Mouse (Mus musculus) liver (tissue): ENCODE results near the gene Rabgap1.
A peak's percentile ranks its signal among the peaks of the same experiment; 100 is the strongest.

Experiments
- DNase-seq: peaks from one replicate; pipeline ENCODE4 v3.0.0-alpha.2; 2020; ENCODE audit warnings: mixed read lengths

Rabgap1 gene

DNA sequence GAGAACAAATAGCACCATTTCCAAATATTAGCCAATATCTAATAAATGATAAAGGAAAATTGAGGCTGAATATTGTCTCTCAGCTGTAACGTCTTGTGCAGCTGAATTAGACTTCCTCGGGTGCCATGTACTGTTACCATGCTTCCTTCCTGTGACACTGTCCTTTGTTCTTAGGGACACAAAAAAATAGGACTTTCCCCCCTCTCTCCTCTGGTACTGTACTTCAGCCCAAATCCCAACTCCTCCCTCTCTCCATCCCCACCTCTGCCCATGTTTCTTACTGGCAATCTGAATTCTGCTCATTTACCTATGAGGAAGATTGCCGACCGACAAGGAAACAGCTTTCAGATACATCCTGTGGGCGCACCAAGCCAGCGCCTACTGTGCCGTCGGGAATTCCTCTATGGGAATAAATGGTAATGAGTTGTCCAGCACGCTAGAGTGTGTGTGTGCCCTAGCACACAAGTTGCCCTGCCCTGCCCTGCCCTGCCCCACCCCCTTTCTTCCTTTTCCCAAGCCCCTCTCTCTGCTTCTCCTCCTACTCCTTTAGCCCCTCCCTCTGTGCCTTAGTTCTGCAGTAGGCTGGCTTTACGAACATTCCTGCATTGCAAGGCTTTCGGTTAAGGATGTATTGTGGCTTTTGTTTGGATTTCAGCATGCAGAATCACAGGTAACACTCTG lies 73.1 kb downstream of the Rabgap1 start, which contains the start of gene Gpr21:
Gene Gpr21, plus strand, starts transcription at position 303 of the 681 bp plus-strand sequence.
- DNase-seq, result peak; percentile 18

DNA sequence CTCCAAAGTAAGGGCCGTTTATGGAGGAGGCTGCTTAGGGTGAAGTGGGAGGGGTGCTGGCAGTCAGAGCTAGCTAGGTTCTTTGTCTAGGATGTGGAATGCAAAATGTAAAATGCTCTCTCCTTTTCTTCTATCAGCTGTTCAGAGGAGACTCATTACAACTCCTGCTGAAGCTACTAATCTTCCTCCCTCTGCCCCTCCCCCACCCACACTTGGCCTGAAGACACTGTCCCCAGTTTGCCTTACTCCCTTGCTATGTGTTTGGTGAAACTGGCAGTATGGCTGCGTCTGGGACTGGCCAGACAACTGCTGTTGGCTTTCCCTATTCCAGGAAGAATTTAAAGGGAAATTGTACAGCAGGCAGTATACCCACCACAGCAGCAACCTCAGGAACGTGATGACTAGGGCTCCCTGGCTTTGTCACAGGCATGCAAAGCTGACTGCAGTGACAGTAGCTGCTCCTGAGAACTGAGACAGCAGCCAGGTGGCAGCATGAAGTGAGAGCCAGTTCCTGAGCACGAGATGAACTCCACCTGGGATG lies 73.9 kb downstream of the Rabgap1 start:
- no peak for DNase-seq

DNA sequence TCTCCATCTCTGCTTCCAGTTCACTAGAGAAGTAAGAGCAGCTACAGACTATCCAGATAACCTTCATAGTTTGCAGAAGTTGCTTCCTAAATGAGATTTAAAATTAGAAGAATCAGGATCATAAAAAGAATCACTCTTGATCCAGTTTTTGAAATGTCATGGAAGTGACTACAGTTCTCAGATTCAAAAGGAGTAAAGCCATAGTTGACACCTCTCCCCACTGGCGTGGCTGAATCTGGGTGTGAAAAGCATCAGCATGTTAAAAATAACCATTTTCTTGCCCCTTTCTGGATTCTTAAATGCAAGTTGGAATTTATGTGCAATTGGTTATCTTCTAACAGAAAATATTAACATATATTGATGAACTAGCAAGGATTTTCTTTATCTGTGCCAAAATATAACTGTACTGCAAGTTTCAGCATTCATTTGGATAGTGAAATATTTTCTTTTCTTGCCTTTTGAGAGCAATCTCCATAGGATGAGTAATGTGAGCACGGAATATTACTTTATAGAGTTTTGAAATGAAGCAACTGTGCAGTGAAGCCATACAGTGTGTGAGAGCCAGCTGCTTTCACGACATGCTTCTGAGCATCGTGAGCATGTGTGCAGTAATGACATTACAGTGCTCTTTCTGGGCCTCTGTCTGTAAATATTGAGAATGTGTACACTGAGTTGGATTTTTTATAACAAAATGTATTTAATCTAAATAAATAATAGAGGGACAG lies 75.6 kb downstream of the Rabgap1 start:
- no peak for DNase-seq

DNA sequence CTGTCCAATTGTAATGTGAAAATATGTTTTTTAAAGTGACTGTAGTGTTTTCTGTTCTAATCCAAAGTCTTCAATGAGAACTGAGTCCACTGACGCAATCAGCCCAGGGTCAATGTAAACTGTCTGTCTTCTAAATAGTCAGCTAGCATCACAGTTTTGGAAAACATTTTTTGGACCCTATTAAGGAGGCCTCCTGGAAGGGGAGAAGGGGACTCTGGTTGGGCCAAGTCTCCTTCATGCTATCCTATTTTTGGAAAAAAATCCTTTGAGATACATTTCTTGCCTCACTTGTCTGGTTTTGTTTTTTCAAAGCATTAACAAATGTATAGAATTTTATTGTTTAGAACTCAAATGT lies 76.2 kb downstream of the Rabgap1 start:
- no peak for DNase-seq

DNA sequence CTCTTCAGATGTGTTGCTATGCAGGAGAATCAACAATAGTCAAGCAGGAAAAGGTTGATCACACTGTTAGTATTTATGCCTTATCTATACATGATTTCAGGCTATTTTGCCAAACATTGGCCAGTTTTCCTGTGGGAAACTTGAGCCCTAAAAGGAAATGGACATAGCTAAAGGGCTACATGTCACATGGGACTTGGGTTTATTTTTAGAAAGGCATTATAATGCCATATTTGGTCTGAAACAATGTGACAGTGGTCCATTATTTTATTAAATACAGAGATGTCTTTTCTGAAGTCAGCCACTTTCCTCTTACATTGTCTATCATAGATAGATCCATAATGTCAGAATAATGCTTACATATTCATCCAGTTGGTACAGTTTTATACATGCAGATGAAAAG lies 84.5 kb downstream of the Rabgap1 start:
- DNase-seq, result no peak

DNA sequence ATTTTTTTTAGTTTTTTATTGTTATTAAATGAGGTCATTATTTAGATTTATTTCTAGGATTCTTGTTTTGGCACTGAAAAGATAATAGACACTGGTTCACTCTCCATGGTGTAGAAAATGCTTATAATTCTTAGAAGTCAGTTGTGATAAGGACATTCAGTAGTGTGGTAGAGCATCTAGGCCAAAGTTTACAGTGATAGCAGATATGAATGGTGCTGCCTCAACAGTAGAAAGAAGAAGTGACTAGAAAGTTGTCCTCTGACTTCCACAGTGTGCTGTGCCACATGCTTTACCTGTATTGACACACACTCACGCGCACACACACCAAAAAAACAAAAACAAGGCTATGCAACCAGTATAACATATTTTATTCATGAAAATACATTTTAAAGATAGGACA lies 86.3 kb downstream of the Rabgap1 start:
- no peak for DNase-seq

DNA sequence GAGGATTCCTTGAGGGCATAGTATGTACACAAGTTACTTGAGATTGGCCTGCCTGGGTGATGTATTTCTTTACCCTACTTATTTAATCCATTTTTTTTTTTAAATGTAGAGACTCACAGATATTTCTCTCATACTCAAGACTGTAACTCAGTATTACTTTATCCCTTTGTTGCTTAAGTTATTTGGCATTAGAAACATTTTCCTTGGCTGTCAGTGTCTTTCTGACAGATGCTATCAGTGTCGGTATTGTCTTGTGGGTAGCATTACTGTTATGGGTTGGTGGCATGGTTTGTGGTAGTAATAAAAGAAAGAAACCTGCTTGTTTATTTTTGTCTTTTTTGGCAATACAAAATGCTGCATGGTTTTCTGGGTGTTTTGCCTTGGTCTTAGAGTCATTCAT lies 87.7 kb downstream of the Rabgap1 start:
- DNase-seq, result no peak

DNA sequence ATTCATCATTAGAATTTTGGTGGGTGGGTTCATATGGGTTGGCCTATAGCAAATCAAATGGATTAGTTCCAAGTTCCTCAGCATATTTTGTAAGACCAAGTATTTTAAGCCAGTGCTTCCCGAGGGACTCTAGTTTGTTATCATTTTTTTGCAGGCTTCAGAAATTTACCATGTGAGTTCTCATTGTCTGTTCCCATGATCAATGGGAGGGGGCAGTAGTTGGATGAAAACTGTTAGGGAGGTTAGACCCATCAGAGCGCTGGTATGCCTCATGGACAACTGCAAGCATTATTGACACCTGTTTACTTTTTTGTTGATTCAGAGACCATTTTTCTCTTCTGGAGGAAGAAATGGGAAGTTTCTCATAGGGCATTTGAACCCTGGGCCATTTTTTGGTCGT lies 88.6 kb downstream of the Rabgap1 start:
- DNase-seq, result no peak

DNA sequence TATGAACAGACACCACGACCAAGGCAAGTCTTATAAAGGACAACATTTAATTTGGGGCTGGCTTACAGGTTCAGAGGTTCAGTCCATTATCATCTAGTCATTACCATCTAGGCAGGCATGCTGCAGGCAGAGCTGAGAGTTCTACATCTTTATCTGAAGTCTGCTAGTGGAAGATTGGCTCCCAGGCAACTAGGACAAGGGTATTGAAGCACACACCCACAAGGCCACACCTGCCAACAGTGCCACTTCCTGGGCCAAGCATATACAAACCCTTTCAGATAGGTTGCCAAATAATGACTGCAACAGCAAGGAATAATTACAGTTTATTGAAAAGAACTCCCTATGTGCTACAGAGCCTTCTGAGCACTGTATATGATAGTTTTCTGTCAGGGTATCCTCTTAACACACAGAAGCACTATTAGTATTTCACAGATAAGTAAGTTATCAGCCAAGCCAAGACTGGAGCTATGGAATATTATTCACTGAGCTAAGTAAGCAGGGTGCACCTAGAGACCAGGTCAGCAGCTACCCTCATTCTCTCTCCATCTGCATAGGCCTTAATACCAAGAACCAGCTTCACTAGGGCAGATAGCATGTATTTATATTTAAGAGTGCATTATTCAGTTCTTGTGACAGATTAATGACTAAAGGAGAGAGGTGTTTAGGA lies 106.4 kb downstream of the Rabgap1 start:
- DNase-seq, result peak; percentile 80

DNA sequence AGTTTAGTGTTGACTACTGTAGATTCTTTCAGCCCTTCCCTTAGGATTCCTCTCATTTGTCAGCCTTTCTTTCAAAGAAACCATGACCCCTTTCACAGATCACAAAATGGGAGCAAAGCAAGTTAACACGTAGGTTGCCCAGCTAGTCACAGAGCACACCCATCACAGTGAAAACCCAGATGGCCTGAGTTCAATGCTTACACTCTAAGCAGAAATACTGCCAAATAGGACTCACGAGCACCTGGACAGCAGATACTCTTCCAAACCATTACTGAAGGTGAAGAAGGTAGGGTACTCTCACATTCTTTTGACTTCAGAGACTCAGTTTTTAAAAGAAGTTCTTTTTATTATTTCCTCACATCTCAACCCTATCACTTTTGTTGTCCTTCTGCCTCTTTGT lies 113.3 kb downstream of the Rabgap1 start:
- no peak for DNase-seq

DNA sequence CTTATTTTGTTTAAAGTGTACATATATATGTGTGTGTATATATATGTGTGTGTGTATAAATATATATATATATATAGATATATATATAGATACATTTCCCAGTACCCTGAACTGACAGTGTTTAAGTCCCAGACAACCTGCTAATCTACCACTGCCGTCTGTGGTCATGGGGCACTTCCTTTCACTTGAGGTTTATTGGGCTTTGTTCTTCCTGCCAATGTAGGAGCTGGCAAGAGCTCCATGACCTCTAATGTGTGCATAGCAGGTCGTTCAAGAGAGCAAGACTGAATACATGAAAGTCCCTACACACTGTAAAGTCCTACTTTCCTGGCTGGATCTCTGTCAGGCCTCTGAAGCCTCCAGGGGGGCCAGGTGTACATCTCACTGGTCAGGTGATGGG lies 122.5 kb downstream of the Rabgap1 start:
- no peak for DNase-seq

DNA sequence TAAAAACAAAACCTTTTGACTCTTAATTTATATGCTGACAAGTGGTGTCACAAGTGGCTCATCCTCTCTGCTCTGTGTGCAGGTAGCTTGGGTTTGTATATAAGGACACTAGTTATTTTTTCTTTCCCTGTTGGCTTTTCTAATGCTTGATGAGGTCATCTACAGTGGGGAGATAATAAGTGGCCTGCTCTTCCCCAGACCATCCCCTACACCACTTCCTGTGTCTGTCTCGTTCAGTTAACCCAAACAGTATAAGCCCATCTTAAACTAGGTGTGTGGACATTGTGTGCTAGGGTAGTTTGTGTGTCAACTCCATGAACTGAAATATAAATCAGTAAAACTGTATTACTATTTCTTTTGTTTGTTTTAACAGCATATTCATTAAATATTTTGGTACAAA lies 123.0 kb downstream of the Rabgap1 start:
- no peak for DNase-seq

DNA sequence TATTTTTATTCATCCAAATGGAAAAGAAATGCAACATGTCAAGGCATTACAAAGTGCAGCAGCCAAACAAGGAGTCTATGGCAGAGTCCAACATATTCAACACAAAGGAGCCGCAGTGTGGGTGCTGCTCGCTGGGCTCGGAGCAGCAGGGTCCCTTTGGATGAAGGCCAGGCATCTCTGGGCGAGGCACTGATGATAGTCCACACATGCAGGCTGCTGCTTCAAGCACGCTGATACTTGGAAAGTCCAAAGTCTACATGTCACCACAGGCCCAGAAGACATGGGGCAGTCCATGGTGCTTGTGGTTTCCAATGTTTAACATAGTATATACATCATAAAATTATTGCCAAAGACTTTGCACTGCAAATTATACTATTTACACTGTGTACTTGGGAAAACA lies 126.8 kb downstream of the Rabgap1 start:
- no peak for DNase-seq

DNA sequence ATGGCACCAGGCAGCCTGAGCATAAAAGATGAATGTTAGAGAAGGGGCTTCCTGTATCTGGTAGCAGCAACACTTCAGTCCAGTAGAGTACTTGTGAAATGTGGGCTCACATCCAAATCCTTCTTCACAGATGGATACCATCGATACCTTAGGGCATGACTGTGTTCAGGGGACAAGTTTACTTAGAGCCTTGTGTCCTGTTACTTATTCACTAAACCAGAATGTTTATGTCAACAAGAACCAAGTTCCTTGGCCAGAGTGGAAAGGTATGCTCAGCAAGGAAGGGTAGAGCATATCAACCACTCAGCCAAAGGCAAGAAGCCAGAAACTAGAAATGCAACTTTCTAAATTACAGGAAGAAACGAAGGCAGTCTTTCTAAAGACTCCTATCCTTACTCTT lies 127.6 kb downstream of the Rabgap1 start:
- DNase-seq, result no peak

DNA sequence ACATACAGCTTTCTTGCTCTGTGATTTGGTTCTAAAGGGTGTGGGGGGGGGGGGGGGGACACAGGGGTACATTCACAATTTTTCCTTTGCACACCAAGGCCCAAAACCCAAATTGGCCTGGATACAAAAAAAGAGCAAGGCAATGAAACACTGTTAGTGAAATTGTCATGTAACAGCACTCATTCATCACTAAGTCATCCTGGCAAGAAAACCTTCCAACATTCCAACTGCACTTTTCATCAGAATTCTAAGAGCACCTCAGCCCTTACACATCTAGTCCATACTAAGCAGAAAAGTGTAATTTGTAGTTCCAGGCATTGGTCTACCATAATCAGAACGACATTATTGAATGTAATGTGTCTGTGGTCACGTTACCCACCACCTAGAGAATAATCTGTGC lies 129.1 kb downstream of the Rabgap1 start:
- no peak for DNase-seq

DNA sequence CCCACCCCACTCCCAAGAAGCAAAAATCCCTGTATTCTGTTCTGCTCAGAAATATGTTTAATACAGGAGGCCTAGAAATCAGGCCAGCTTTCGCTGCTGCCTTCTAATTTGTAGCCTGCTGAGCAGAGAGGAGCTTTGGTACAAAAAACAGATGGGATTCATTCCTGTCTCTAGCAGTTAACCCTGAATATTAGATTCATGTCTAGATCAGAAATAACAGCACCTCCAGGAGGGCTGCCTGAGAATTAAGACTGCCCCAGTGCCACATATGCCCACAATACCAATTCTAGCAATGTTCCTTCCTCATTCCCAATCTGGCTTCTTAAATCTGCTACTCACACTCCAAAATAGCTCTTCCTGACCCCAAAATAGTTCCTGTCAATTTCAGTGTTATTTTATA lies 133.6 kb downstream of the Rabgap1 start:
- no peak for DNase-seq

DNA sequence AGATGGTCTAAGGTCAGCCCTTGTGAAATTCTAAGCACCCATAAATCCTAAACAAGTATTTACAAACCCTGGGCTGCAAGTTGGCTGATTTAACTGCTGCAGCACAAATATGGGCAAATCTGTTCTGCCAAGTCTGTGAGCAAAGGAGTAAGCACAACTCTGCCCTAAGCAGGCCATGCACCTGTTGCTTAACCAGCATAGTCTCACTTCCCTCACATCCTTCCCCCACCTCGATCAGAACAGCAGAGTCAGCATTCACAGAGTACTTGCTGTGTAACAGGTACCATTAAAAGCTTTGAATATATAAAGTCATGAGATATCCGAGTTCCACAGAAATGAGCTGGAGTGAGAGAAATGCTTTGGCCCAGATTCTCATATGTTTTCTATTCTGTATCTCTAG lies 135.1 kb downstream of the Rabgap1 start:
- DNase-seq, result no peak

DNA sequence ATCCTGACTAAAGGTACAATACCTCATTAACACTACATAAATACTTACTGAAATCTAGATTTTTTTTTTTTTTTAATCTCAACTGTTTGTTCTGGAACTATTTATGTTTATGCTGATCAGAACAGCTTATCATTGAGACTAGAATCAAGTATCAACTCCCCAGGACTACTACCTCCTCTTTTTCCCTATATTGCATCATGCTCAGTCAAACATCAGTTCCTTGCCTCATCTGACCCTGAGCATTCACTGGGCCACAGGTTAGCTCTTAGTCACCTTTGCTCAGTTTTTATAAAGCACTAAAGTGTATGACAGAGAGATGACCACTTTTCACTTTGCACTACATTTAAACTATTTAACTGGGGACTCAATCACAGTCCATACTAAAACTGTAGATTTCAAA lies 144.8 kb downstream of the Rabgap1 start:
- DNase-seq, result no peak
